Mouse (Mus musculus): ENCODE data around the gene Cnksr3. TPM values are rescaled to one million over a fixed set of nuclear protein-coding genes. Genes with fewer than 3 reads are reported as not detected.
A peak's percentile ranks its signal among the peaks of the same experiment; 100 is the strongest.

Gene Cnksr3
- polyA plus RNA-seq, 1 experiment from 2014 or later, result 3.2 TPM

GRCm38 (mm10) chr10:7124993-7125392 is 87.0 kb downstream of the Cnksr3 start:
- H3K9ac ChIP-seq (ENCODE audit: low read length), result no peak overlapping the region
- H3K4me1 ChIP-seq (ENCODE audit: control insufficient read depth, insufficient read depth, low read length), result no peaks in the 10 kb centered on the region
- H3K4me2 ChIP-seq (ENCODE audit: low read length), result no peak overlapping the region
- WGBS, result 77% methylated on average over 7 of the region's 7 CpGs
- no peaks in the 10 kb centered on the region for H3K27me3 ChIP-seq (replicated peaks; ENCODE audit: control insufficient read depth, insufficient read depth, low read length)
- H3K27ac ChIP-seq (ENCODE audit: low read depth, low read length), result no peak overlapping the region
- no peaks in the 10 kb centered on the region for H3K9me3 ChIP-seq (replicated peaks; ENCODE audit: control insufficient read depth, low read length)
- no peaks in the 10 kb centered on the region; the same call in 1 of the 2 replicates for H3K36me3 ChIP-seq (ENCODE audit: control insufficient read depth, insufficient read depth, low read length)
- ATAC-seq (no peak), DNase-seq (ENCODE audit: low spot score) (peak; percentile 36)
- no peak overlapping the region for H3K4me3 ChIP-seq (ENCODE audit: low read depth, low read length)

DNA sequence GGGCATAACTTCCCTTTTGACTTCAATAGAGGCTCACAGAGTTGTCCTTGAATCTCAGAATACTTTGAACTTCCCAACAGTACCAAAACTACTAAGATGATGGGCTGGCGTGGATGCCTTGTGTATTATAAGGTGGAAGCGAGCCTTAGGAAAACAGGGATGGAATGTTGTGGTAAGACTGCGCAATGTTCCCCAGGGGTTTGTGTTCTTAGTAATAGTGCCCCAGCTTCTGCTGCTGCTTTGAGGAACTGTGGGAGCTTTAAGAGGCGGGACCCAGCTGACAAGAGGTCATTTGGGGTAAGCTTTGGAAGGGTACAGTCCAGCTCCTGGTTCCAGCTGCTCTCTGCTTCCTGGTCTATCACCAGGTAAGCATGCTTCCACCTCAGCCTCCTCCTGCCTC is 89.7 kb downstream of the Cnksr3 start:
- Histone ChIP-seq H3K4me2 (ENCODE audit: low read length) (no peak overlapping the region), H3K4me1 (ENCODE audit: control insufficient read depth, insufficient read depth, low read length) (no peaks in the 10 kb centered on the region), H3K9me3 (replicated peaks; ENCODE audit: control insufficient read depth, low read length) (no peaks in the 10 kb centered on the region), H3K36me3 (ENCODE audit: control insufficient read depth, insufficient read depth, low read length) (no peaks in the 10 kb centered on the region; the same call in 1 of the 2 replicates), H3K9ac (ENCODE audit: low read length) (no peak overlapping the region), H3K27me3 (replicated peaks; ENCODE audit: control insufficient read depth, insufficient read depth, low read length) (no peaks in the 10 kb centered on the region), H3K4me3 (ENCODE audit: low read depth, low read length) (no peak overlapping the region), H3K27ac (ENCODE audit: low read depth, low read length) (no peak overlapping the region)
- ATAC-seq (no peak), DNase-seq (ENCODE audit: low spot score) (no peak)
- WGBS, result 89% methylated on average over 4 of the region's 4 CpGs

DNA sequence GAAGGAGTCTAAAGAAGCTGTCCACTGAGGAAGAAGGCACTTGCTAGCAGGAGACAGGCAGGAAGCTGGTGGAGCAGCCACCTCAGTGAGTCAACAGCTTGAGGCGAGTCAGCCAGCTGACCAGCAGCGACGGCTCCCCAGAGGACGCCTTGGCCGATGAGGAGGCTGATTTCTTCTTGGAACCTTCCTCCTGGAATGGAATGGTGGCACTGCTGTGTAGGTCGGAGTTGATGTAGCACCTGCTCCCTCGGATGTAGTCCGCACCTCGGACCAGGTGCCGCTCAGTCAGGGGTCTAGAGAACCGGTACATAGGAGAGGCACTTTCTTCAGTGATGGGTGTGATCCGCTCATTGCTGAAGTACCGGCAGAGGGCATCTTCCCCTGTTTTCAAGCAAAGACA is 91.8 kb downstream of the Cnksr3 start:
- Histone ChIP-seq H3K4me2 (ENCODE audit: low read length) (no peak overlapping the region), H3K4me1 (ENCODE audit: control insufficient read depth, insufficient read depth, low read length) (no peaks in the 10 kb centered on the region), H3K36me3 (ENCODE audit: control insufficient read depth, insufficient read depth, low read length) (no peaks in the 10 kb centered on the region; the same call in 1 of the 2 replicates), H3K9ac (ENCODE audit: low read length) (no peak overlapping the region), H3K4me3 (ENCODE audit: low read depth, low read length) (no peak overlapping the region), H3K27me3 (replicated peaks; ENCODE audit: control insufficient read depth, insufficient read depth, low read length) (no peaks in the 10 kb centered on the region), H3K9me3 (replicated peaks; ENCODE audit: control insufficient read depth, low read length) (no peaks in the 10 kb centered on the region), H3K27ac (ENCODE audit: low read depth, low read length) (no peak overlapping the region)
- WGBS, result 96% methylated on average over 13 of the region's 13 CpGs
- DNase-seq (ENCODE audit: low spot score), result no peak
- no peak for ATAC-seq

GRCm38 (mm10) chr10:7118258-7119077 is 93.6 kb downstream of the Cnksr3 start:
- Histone ChIP-seq H3K9ac (ENCODE audit: low read length) (no peak overlapping the region), H3K36me3 (ENCODE audit: control insufficient read depth, insufficient read depth, low read length) (no peaks in the 10 kb centered on the region; the same call in 1 of the 2 replicates), H3K4me2 (ENCODE audit: low read length) (no peak overlapping the region), H3K27me3 (replicated peaks; ENCODE audit: control insufficient read depth, insufficient read depth, low read length) (no peaks in the 10 kb centered on the region), H3K4me1 (ENCODE audit: control insufficient read depth, insufficient read depth, low read length) (no peaks in the 10 kb centered on the region), H3K9me3 (replicated peaks; ENCODE audit: control insufficient read depth, low read length) (no peaks in the 10 kb centered on the region), H3K4me3 (ENCODE audit: low read depth, low read length) (no peak overlapping the region), H3K27ac (ENCODE audit: low read depth, low read length) (no peak overlapping the region)
- 92% methylated on average over 10 of the region's 10 CpGs for WGBS
- ATAC-seq, result no peak
- no peak for DNase-seq (ENCODE audit: low spot score)

DNA sequence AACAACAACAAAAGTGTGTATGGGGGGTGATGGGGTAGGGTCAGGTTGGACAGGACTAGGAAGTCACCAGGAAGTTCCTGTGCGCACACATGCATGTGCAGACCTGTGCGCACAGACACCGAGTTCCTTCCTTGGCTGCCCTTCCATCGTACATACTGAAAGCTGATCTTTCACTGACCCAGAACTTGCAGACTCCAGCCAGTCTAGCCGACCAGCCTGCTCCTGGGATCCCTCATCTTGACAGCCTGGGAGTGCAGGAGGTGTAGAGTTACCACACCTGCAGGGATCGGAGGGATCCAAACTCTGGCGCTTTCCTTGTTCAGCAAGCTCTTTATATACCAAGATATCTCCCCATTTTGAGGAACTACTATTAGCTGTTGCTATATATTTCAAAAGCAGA is 94.3 kb downstream of the Cnksr3 start:
- ATAC-seq (no peak), DNase-seq (ENCODE audit: low spot score) (no peak)
- Histone ChIP-seq H3K4me1 (ENCODE audit: control insufficient read depth, insufficient read depth, low read length) (no peaks in the 10 kb centered on the region), H3K4me2 (ENCODE audit: low read length) (no peak overlapping the region), H3K27me3 (replicated peaks; ENCODE audit: control insufficient read depth, insufficient read depth, low read length) (no peaks in the 10 kb centered on the region), H3K4me3 (ENCODE audit: low read depth, low read length) (no peak overlapping the region), H3K9ac (ENCODE audit: low read length) (no peak overlapping the region), H3K9me3 (replicated peaks; ENCODE audit: control insufficient read depth, low read length) (no peaks in the 10 kb centered on the region), H3K27ac (ENCODE audit: low read depth, low read length) (no peak overlapping the region), H3K36me3 (ENCODE audit: control insufficient read depth, insufficient read depth, low read length) (no peaks in the 10 kb centered on the region; the same call in 1 of the 2 replicates)
- WGBS, result 88% methylated on average over 7 of the region's 7 CpGs

- H3K27ac ChIP-seq (ENCODE audit: low read depth, low read length), result no peak overlapping the region
- 86% methylated on average over 5 of the region's 5 CpGs for WGBS
- H3K36me3 ChIP-seq (ENCODE audit: control insufficient read depth, insufficient read depth, low read length), result no peaks in the 10 kb centered on the region
- ATAC-seq (no peak), DNase-seq (ENCODE audit: low spot score) (no peak)
- no peaks in the 10 kb centered on the region for H3K9me3 ChIP-seq (replicated peaks; ENCODE audit: control insufficient read depth, low read length)
- H3K27me3 ChIP-seq (replicated peaks; ENCODE audit: control insufficient read depth, insufficient read depth, low read length), result no peaks in the 10 kb centered on the region
- H3K4me1 ChIP-seq (ENCODE audit: control insufficient read depth, insufficient read depth, low read length), result no peaks in the 10 kb centered on the region
- H3K4me3 ChIP-seq (ENCODE audit: low read depth, low read length), result no peak overlapping the region
- no peak overlapping the region for H3K9ac ChIP-seq (ENCODE audit: low read length)
- H3K4me2 ChIP-seq (ENCODE audit: low read length), result no peak overlapping the region
These were observed 97.2 kb downstream of the Cnksr3 start for GRCm38 (mm10) chr10:7114796-7115195.

- DNase-seq (ENCODE audit: low spot score) (no peak), ATAC-seq (no peak)
- Histone ChIP-seq H3K4me2 (ENCODE audit: low read length) (no peak overlapping the region), H3K36me3 (ENCODE audit: control insufficient read depth, insufficient read depth, low read length) (no peaks in the 10 kb centered on the region), H3K9me3 (replicated peaks; ENCODE audit: control insufficient read depth, low read length) (no peaks in the 10 kb centered on the region), H3K4me3 (ENCODE audit: low read depth, low read length) (no peak overlapping the region), H3K9ac (ENCODE audit: low read length) (no peak overlapping the region), H3K27me3 (replicated peaks; ENCODE audit: control insufficient read depth, insufficient read depth, low read length) (no peaks in the 10 kb centered on the region), H3K4me1 (ENCODE audit: control insufficient read depth, insufficient read depth, low read length) (no peaks in the 10 kb centered on the region), H3K27ac (ENCODE audit: low read depth, low read length) (no peak overlapping the region)
- 91% methylated on average over 4 of the region's 4 CpGs for WGBS
These were observed 98.3 kb downstream of the Cnksr3 start for GRCm38 (mm10) chr10:7113747-7114146.

- Histone ChIP-seq H3K4me1 (ENCODE audit: control insufficient read depth, insufficient read depth, low read length) (no peaks in the 10 kb centered on the region), H3K4me3 (ENCODE audit: low read depth, low read length) (no peak overlapping the region), H3K27me3 (replicated peaks; ENCODE audit: control insufficient read depth, insufficient read depth, low read length) (no peaks in the 10 kb centered on the region), H3K9me3 (replicated peaks; ENCODE audit: control insufficient read depth, low read length) (no peaks in the 10 kb centered on the region), H3K27ac (ENCODE audit: low read depth, low read length) (no peak overlapping the region), H3K36me3 (ENCODE audit: control insufficient read depth, insufficient read depth, low read length) (no peaks in the 10 kb centered on the region), H3K4me2 (ENCODE audit: low read length) (no peak overlapping the region), H3K9ac (ENCODE audit: low read length) (no peak overlapping the region)
- 82% methylated on average over 1 of the region's 1 CpGs for WGBS
- ATAC-seq, result no peak
- no peak for DNase-seq (ENCODE audit: low spot score)
These were observed 98.9 kb downstream of the Cnksr3 start for GRCm38 (mm10) chr10:7113144-7113543.

GRCm38 (mm10) chr10:7111462-7112000 is 100.5 kb downstream of the Cnksr3 start:
- DNase-seq (ENCODE audit: low spot score) (peak; percentile 22), ATAC-seq (no peak)
- Histone ChIP-seq H3K4me3 (ENCODE audit: low read depth, low read length) (no peak overlapping the region), H3K36me3 (ENCODE audit: control insufficient read depth, insufficient read depth, low read length) (no peaks in the 10 kb centered on the region), H3K9ac (ENCODE audit: low read length) (no peak overlapping the region), H3K27ac (ENCODE audit: low read depth, low read length) (no peak overlapping the region), H3K27me3 (replicated peaks; ENCODE audit: control insufficient read depth, insufficient read depth, low read length) (no peaks in the 10 kb centered on the region), H3K4me2 (ENCODE audit: low read length) (no peak overlapping the region), H3K4me1 (ENCODE audit: control insufficient read depth, insufficient read depth, low read length) (no peaks in the 10 kb centered on the region), H3K9me3 (replicated peaks; ENCODE audit: control insufficient read depth, low read length) (no peaks in the 10 kb centered on the region)
- 80% methylated on average over 6 of the region's 6 CpGs for WGBS
